Mouse (Mus musculus) bone marrow, adult 2 months (tissue): Measurements from ENCODE around the gene Samd1. TPM values are rescaled to one million over a fixed set of nuclear protein-coding genes. Genes with fewer than 3 reads are reported as not detected.

ENCODE experiments used
- H3K27ac ChIP-seq: fragments of 200-500 bp; 2 replicates; pipeline ENCODE4 v1.5.1; 2012; ENCODE audit warnings: low read depth, mild to moderate bottlenecking, control low read depth, inconsistent platforms, low read length; ENCODE audit not compliant: control insufficient read depth, poor library complexity, insufficient read depth
- H3K4me1 ChIP-seq: fragments of 200-500 bp; 2 replicates; pipeline ENCODE4 v1.6.1; 2011; ENCODE audit warnings: low read length; ENCODE audit not compliant: control insufficient read depth, insufficient read depth
- H3K4me3 ChIP-seq: fragments of 200-500 bp; replicated peaks from 2 replicates; pipeline ENCODE3; 2011; ENCODE audit warnings: mild to moderate bottlenecking, low read depth, low read length, control low read depth; ENCODE audit not compliant: control insufficient read depth
- CTCF ChIP-seq: fragments of 200-500 bp; IDR thresholded peaks from 2 replicates; pipeline ENCODE4 v1.5.1; 2011; ENCODE audit warnings: low read length, control low read depth; ENCODE audit not compliant: control insufficient read depth, insufficient read depth
- POLR2A ChIP-seq: fragments of 200-500 bp; IDR thresholded peaks from 2 replicates; pipeline ENCODE4 v1.6.1; 2011; ENCODE audit warnings: low read depth, mild to moderate bottlenecking, control low read depth, low read length, borderline replicate concordance; ENCODE audit not compliant: control insufficient read depth
- WGBS: fragments of 180-500 bp; shearing (Covaris S2); methylation state at CpG from one replicate; pipeline ENCODE4 v1.1.7; 2018; 5-methylcytosine and 5-hydroxymethylcytosine counted together
- polyA plus RNA-seq: library from polyadenylated mRNA; stranded (reverse); fragments of >200 nt; gene quantifications from 2 replicates; pipeline ENCODE4 v1.2.4, GENCODE M21; 2011; ENCODE audit warnings: low replicate concordance; ENCODE audit not compliant: missing spikeins, insufficient read depth, insufficient read length

Samd1 gene
- polyA plus RNA-seq: 142 and 159 TPM in 2 replicates

GRCm38 (mm10) chr8:83997511-83998141 lies at the start of gene Samd1:
Gene Samd1 (plus strand): TSS chr8:83997672.
- H3K4me1 ChIP-seq: peaks cover 2% of the 10 kb centered on the region; the same call in 1 of the 2 replicates

GRCm38 (mm10) chr8:83954749-83955105 lies 42.7 kb upstream of the Samd1 start:
- Histone ChIP-seq H3K27ac (no peak overlapping the region), H3K4me3 (peak overlapping the region; percentile 92), H3K4me1 (peaks cover 3% of the 10 kb centered on the region; the same call in 1 of the 2 replicates)
- 3% methylated on average over 14 of the region's 14 CpGs for WGBS
- TF ChIP-seq CTCF (no peak), POLR2A (no peak)

More at GRCm38 (mm10) chr8:83997511-83998141, at the start of gene Samd1:
- WGBS: 14% methylated on average over 109 of the region's 112 CpGs
- peak; percentile 27; the same call in 1 of the 2 replicates for TF ChIP-seq POLR2A
- TF ChIP-seq CTCF: no peak
- Histone ChIP-seq H3K4me3 (peak within 1 kb of the TSS; percentile 75), H3K27ac (peak within 1 kb of the TSS; percentile 86)

GRCm38 (mm10) chr8:83955106-83955957 lies 42.1 kb upstream of the Samd1 start, which contains the start of the genes Gm10644 and Asf1b:
Gene Gm10644 (minus strand): TSS chr8:83955205.
Gene Asf1b (plus strand): TSS chr8:83955507.
- Histone ChIP-seq H3K4me3 (peak within 1 kb of the TSS; percentile 92), H3K4me1 (peaks cover 3% of the 10 kb centered on the region; the same call in 1 of the 2 replicates), H3K27ac (peak within 1 kb of the TSS; percentile 36)
- TF ChIP-seq POLR2A (peak; percentile 76; the same call in 1 of the 2 replicates), CTCF (peak; percentile 90)
- under 1% methylated on average over 75 of the region's 75 CpGs for WGBS

GRCm38 (mm10) chr8:83955958-83956218 lies 41.6 kb upstream of the Samd1 start:
- WGBS: 9% methylated on average over 15 of the region's 15 CpGs
- TF ChIP-seq POLR2A: no peak
- TF ChIP-seq CTCF: no peak
- peak overlapping the region; percentile 92 for H3K4me3 ChIP-seq
- peaks cover 3% of the 10 kb centered on the region; the same call in 1 of the 2 replicates for H3K4me1 ChIP-seq
- peak overlapping the region; percentile 36 for H3K27ac ChIP-seq

GRCm38 (mm10) chr8:83956789-83957188 lies 40.7 kb upstream of the Samd1 start:
- TF ChIP-seq POLR2A (no peak), CTCF (peak; percentile 42; the same call in 1 of the 2 replicates)
- 0% methylated on average over 1 of the region's 1 CpGs for WGBS
- Histone ChIP-seq H3K27ac (no peak overlapping the region), H3K4me3 (peak overlapping the region; percentile 92), H3K4me1 (peaks cover 3% of the 10 kb centered on the region; the same call in 1 of the 2 replicates)

GRCm38 (mm10) chr8:83964015-83964765 lies 33.3 kb upstream of the Samd1 start:
- H3K27ac ChIP-seq: no peak overlapping the region
- 79% methylated on average over 5 of the region's 5 CpGs for WGBS
- no peak for TF ChIP-seq POLR2A
- no peak overlapping the region for H3K4me3 ChIP-seq
- no peaks in the 10 kb centered on the region for H3K4me1 ChIP-seq

GRCm38 (mm10) chr8:83967701-83968100 lies 29.8 kb upstream of the Samd1 start:
- 96% methylated on average over 7 of the region's 7 CpGs for WGBS
- Histone ChIP-seq H3K4me1 (no peaks in the 10 kb centered on the region; the same call in 1 of the 2 replicates), H3K4me3 (no peak overlapping the region), H3K27ac (no peak overlapping the region)
- TF ChIP-seq CTCF (no peak), POLR2A (no peak)

GRCm38 (mm10) chr8:83971121-83971520 lies 26.4 kb upstream of the Samd1 start:
- 93% methylated on average over 4 of the region's 4 CpGs for WGBS
- TF ChIP-seq CTCF: no peak
- no peak for TF ChIP-seq POLR2A
- no peaks in the 10 kb centered on the region; the same call in 1 of the 2 replicates for H3K4me1 ChIP-seq
- no peak overlapping the region for H3K27ac ChIP-seq
- H3K4me3 ChIP-seq: no peak overlapping the region
